Mouse (Mus musculus) cerebellum, adult 2 months (tissue): ENCODE results near the gene Eno3.

Experiments
- CTCF ChIP-seq: fragments of 200-500 bp; IDR thresholded peaks from 2 replicates; pipeline ENCODE4 v1.5.1; 2011; ENCODE audit warnings: low read depth, mild to moderate bottlenecking, control low read depth, low read length, moderate library complexity, borderline replicate concordance; ENCODE audit not compliant: insufficient read depth
- POLR2A ChIP-seq: fragments of 200-500 bp; IDR thresholded peaks from 2 replicates; pipeline ENCODE4 v1.6.1; 2011; ENCODE audit warnings: low read length, control low read depth, borderline replicate concordance; ENCODE audit not compliant: insufficient read depth

DNA sequence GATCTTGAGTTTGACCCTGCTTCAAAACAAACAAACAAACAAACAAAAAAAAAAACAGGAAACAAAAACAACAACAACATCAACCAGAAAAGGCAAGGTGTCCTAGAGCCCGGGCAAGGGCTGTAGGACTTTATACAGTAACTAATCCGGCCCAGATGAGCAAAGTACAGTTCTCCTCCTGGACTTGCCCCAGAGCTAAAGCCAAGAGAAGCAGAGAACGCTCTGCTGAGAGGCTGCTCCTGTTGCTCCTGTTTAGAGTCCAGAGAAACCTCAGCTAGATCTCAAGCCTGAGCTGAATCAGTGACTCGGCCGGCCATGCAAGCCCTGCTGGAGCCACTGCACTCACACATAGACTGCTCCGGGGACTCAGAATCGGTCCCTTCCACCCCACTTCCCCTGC is 26.9 kb upstream of the Eno3 start:
- TF ChIP-seq CTCF: no peak
- no peak for TF ChIP-seq POLR2A
